Mouse (Mus musculus) midbrain, embryonic 15.5 days (tissue): Measurements from ENCODE around the gene Tent4a. TPM values are rescaled to one million over a fixed set of nuclear protein-coding genes. Genes with fewer than 3 reads are reported as not detected.

Source experiments
- ATAC-seq: fragments of 200-750 bp; cut with Nextera tagmentation; replicated peaks from 2 replicates; pipeline ENCODE4 v1.8.0; 2017; ENCODE audit warnings: moderate TSS enrichment
- H3K27ac ChIP-seq: fragments of 300-500 bp; sonication (generic); 2 replicates; pipeline ENCODE4 v1.5.1; 2015; ENCODE audit warnings: mild to moderate bottlenecking, inconsistent platforms
- H3K27me3 ChIP-seq: fragments of 300-500 bp; sonication (generic); replicated peaks from 2 replicates; pipeline ENCODE4 v1.6.1; 2015; ENCODE audit warnings: inconsistent platforms
- H3K36me3 ChIP-seq: fragments of 300-500 bp; sonication (generic); replicated peaks from 2 replicates; pipeline ENCODE4 v1.6.1; 2015; ENCODE audit warnings: inconsistent platforms
- H3K4me1 ChIP-seq: fragments of 300-500 bp; sonication (generic); 2 replicates; pipeline ENCODE4 v1.6.1; 2015; ENCODE audit warnings: inconsistent platforms
- H3K4me2 ChIP-seq: fragments of 300-500 bp; sonication (generic); 2 replicates; pipeline ENCODE4 v1.6.1; 2015; ENCODE audit warnings: inconsistent platforms, mild to moderate bottlenecking, moderate library complexity
- H3K4me3 ChIP-seq: fragments of 300-500 bp; sonication (generic); 2 replicates; pipeline ENCODE4 v1.5.1; 2015; ENCODE audit warnings: mild to moderate bottlenecking, inconsistent platforms
- H3K9ac ChIP-seq: fragments of 300-500 bp; sonication (generic); 2 replicates; pipeline ENCODE4 v1.6.1; 2015; ENCODE audit warnings: mild to moderate bottlenecking, inconsistent platforms
- H3K9me3 ChIP-seq: fragments of 300-500 bp; sonication (generic); 2 replicates; pipeline ENCODE4 v1.6.1; 2016; ENCODE audit warnings: inconsistent platforms
- WGBS: fragments of 180-500 bp; shearing (Covaris S2); methylation state at CpG from one replicate; pipeline ENCODE4 v1.1.7; 2015; ENCODE audit warnings: mixed read lengths; 5-methylcytosine and 5-hydroxymethylcytosine counted together
- polyA plus RNA-seq: library from polyadenylated mRNA; unstranded; fragments of >200 nt; fragmentation: Nextera tagmentation; extraction: Ambion mirVana; gene quantifications from 2 replicates; pipeline ENCODE4 v1.2.1, GENCODE M21; 2015

The Tent4a gene
- polyA plus RNA-seq, 1 experiment from 2014 or later = 7.6 TPM

DNA sequence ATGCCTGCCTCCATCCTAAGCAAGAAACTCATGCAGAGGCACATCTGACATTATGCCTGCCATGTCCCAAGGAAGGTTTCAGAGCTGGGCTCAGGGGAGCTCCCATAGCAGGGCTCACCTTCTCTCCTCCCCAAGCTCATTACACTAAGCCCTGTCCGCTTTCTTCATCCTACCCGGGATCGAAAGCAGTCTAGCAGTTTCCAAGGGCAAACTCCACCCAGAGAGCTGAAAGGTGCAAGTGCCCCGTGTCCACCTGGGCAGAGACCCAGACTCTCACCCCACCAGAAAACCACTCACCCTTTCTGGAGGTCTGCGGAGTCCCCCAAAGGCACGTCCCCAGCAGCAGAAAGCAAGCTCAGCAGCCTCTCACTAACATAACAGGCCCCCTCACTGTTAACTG lies 3.5 kb downstream of the Tent4a start:
- H3K9ac ChIP-seq = peak overlapping the region; percentile 7; the same call in 1 of the 2 replicates
- no peak for ATAC-seq
- H3K36me3 ChIP-seq = no peaks in the 10 kb centered on the region
- peaks cover 61% of the 10 kb centered on the region for H3K4me1 ChIP-seq
- no peak overlapping the region for H3K27ac ChIP-seq
- H3K9me3 ChIP-seq = no peaks in the 10 kb centered on the region
- peak overlapping the region; percentile 90 for H3K4me2 ChIP-seq
- 75% methylated on average over 6 of the region's 6 CpGs for WGBS
- H3K27me3 ChIP-seq = no peaks in the 10 kb centered on the region
- H3K4me3 ChIP-seq = peak overlapping the region; percentile 82

DNA sequence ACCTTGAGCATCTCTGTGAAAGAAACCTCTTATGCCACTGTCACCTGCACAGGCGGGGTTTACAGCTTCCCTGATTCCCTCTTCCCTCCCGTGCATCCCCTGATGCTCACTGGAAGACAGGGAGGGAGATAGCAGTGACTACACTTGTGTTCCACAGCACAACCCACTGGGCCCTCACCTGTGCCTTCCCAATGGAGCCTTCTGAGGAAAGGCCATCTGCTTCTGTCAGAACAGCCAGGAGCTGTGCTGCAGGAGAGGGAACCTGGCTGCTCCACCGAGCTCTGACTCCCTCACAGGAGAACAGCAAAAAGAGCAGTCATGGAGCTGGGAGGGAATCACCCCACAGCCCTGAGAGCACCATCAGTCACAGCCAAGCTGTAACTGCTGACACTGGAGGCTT lies 4.3 kb downstream of the Tent4a start:
- Histone ChIP-seq H3K9me3 (no peaks in the 10 kb centered on the region), H3K4me2 (peak overlapping the region; percentile 90), H3K9ac (no peak overlapping the region), H3K36me3 (no peaks in the 10 kb centered on the region), H3K27me3 (no peaks in the 10 kb centered on the region), H3K4me3 (no peak overlapping the region), H3K27ac (no peak overlapping the region), H3K4me1 (peaks cover 61% of the 10 kb centered on the region)
- no peak for ATAC-seq
- 80% methylated on average over 3 of the region's 3 CpGs for WGBS

DNA sequence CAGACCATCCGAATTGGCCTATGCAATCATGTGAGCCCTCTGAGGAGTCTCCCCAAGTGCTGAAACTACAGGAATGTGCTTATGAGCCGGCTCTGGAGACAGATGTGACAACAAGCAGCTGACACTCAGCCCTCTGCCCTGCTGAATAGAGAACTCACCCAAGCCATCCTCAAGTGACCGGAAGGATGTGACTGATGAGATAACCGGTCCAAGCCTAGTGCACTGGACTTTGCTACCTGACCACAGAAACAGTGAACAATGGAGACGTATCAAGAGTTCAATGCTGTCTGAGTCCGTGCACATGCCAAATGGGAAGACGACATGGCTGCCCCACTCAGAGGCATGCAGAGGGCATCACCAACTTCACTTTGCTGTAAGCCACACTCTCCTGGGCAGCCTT lies 5.9 kb downstream of the Tent4a start:
- no peaks in the 10 kb centered on the region for H3K27me3 ChIP-seq
- no peak overlapping the region for H3K4me3 ChIP-seq
- peaks cover 70% of the 10 kb centered on the region for H3K4me1 ChIP-seq
- no peaks in the 10 kb centered on the region for H3K9me3 ChIP-seq
- 83% methylated on average over 7 of the region's 7 CpGs for WGBS
- no peak overlapping the region for H3K27ac ChIP-seq
- ATAC-seq = no peak
- H3K36me3 ChIP-seq = no peaks in the 10 kb centered on the region
- no peak overlapping the region for H3K4me2 ChIP-seq
- H3K9ac ChIP-seq = no peak overlapping the region

DNA sequence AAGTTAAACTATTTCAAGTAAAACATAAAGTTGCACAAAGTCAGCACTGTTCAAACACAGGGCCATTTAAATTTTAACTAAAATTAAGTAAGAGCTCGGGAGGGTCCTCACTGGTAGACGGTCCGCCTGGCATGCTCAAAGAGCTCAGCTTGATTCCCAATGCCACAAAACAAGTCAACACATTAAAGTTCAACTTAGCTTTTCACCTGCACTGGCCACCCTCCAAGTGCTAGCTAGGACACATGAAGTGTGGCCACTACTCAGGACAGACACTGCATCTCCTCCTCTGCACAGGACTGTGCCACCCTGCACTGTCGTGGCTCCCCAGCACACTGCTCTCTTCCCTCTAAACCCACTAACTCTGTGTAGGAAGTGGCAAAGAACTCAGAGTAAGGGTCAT lies 8.6 kb downstream of the Tent4a start:
- H3K27me3 ChIP-seq = no peaks in the 10 kb centered on the region
- H3K4me2 ChIP-seq = no peak overlapping the region
- H3K9me3 ChIP-seq = no peaks in the 10 kb centered on the region
- no peaks in the 10 kb centered on the region for H3K36me3 ChIP-seq
- 51% methylated on average over 4 of the region's 4 CpGs for WGBS
- ATAC-seq = 0 out of 2 replicates have a peak, but pooled peaks have one; percentile 15
- no peak overlapping the region for H3K4me3 ChIP-seq
- peaks cover 67% of the 10 kb centered on the region for H3K4me1 ChIP-seq
- no peak overlapping the region for H3K27ac ChIP-seq
- H3K9ac ChIP-seq = no peak overlapping the region

DNA sequence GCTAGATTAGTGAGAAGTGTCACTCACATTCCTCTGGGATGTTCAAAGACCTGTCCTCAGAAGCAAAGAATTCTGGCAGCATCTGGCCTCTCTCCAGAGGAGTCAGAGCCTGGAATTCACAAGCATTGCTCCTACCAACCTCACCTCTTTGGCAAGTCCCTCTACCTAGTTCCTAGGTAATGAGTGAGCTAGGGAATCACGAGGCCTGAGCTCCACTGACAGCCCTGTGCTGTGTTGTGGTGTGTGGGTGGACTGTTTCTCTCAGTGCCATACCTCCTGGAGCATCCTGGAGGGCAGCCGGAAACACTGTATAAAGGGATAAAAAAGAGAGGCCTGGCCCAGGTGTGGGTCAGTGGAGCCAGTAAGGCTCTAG lies 10.3 kb downstream of the Tent4a start:
- H3K4me2 ChIP-seq = no peak overlapping the region
- peaks cover 61% of the 10 kb centered on the region for H3K4me1 ChIP-seq
- 68% methylated on average over 2 of the region's 2 CpGs for WGBS
- H3K27me3 ChIP-seq = no peaks in the 10 kb centered on the region
- H3K36me3 ChIP-seq = no peaks in the 10 kb centered on the region
- no peak overlapping the region for H3K9ac ChIP-seq
- no peak overlapping the region for H3K4me3 ChIP-seq
- no peak for ATAC-seq
- H3K27ac ChIP-seq = no peak overlapping the region
- no peaks in the 10 kb centered on the region for H3K9me3 ChIP-seq

DNA sequence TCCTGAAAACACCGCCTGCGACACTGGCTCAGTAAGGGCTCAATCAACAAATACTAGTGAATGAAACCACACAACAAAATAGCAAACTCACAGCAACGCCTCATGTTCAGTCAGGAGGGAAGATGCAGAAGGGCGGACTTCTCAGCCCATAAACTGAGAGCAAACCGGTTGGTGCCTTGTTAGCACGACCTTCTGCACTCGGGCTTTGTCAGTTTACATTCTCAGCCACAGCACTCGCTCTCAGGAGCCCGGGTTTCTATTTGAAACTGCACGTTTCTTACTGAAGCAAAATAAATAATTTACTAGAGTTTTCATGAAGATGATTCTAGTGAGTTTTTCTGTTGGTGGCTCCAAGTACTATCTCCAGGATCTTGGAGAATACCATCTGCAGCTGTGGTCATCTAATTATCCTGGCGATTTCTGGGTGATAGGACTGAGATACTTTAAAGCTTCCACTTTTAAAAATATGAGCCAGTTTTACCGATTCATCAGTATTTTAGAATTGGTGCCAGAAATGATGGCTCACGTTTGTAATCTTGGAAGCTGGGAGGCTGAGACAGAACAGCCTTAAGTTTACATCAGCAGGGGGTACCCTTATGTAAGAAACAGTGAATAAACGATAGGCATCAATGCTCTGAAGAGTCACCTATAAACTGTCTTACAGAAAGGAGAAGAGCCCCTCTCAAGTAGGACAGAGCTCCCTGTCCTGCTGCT lies 10.8 kb downstream of the Tent4a start:
- no peak for ATAC-seq
- H3K4me2 ChIP-seq = no peak overlapping the region
- no peak overlapping the region for H3K4me3 ChIP-seq
- 65% methylated on average over 14 of the region's 14 CpGs for WGBS
- H3K36me3 ChIP-seq = no peaks in the 10 kb centered on the region
- no peaks in the 10 kb centered on the region for H3K9me3 ChIP-seq
- no peaks in the 10 kb centered on the region for H3K27me3 ChIP-seq
- no peak overlapping the region for H3K27ac ChIP-seq
- no peak overlapping the region for H3K9ac ChIP-seq
- peaks cover 59% of the 10 kb centered on the region for H3K4me1 ChIP-seq

DNA sequence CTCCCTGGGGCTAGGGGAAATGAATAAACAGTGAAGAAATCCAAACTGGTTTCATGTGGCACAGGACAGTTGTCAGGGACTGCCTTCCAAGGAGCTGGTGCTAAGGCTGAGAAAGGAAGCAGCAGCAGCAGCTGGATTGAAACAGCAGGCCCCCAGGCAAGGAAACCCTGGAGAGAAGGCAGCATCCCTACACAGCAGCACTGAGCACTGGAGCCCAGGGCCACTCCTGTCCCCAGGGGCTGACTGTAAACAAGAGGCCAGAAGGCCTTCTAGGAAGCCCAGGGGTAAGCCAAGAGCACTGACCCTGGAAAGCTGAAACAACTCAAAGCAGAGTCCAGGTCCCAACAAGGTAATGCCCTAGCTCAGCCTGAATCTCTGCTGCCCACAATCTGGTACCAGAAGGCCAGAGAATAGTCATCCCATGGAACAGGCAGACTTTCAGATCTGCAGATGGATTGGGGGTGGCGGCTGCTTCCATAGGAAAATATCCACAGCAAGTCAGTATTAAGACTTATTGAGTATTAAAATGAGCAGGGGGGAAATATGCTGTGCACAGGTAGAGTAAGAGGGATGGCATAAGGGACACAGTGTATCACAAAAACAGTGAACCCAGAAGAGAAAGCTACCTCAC lies 12.1 kb downstream of the Tent4a start:
- no peak overlapping the region for H3K27ac ChIP-seq
- H3K9ac ChIP-seq = no peak overlapping the region
- H3K4me1 ChIP-seq = peaks cover 56% of the 10 kb centered on the region
- no peaks in the 10 kb centered on the region for H3K9me3 ChIP-seq
- WGBS = 97% methylated on average over 1 of the region's 1 CpGs
- no peaks in the 10 kb centered on the region for H3K36me3 ChIP-seq
- H3K27me3 ChIP-seq = no peaks in the 10 kb centered on the region
- no peak overlapping the region for H3K4me2 ChIP-seq
- ATAC-seq = no peak
- H3K4me3 ChIP-seq = no peak overlapping the region

DNA sequence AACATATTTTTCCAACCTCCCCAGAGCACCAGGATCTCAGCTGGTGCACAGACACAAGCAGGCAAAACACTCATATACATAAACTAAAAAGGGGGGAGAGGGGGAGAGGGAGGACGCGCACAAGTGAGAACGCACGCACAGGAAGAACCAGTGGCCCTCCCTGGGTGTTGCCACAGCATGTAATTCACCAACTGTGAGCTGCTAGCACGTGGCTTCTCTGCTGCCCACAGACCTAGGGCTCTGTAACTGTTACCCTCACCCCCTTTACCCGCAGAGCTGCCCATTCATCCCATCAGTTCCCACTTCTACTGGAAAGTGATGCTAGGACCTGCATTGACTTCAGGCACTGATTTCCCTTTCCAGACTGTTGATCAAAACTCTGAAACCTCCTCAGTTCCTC lies 15.3 kb downstream of the Tent4a start:
- Histone ChIP-seq H3K4me1 (peaks cover 32% of the 10 kb centered on the region), H3K9me3 (no peaks in the 10 kb centered on the region), H3K27me3 (no peaks in the 10 kb centered on the region), H3K36me3 (no peaks in the 10 kb centered on the region), H3K27ac (no peak overlapping the region), H3K4me3 (no peak overlapping the region), H3K4me2 (no peak overlapping the region), H3K9ac (no peak overlapping the region)
- no peak for ATAC-seq
- 77% methylated on average over 6 of the region's 6 CpGs for WGBS

DNA sequence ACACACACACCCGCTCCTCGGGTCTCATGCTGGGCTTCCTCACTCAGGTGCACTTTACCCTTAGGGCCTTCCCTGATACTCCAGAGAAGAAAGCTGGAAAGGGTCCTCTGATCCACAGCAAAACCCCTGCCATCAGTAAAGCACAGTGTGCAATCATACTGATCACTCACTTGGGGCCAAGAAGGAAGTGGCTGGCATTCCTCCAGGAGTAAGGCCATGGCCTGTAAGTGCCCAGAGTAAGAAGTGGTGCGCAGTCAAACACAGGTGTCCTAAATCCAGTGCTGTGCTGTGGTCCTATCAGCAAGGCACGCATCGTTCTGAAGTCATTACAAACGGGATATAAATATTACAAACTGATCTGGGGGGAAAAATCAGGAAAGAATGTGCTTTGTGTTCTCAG lies 17.0 kb downstream of the Tent4a start:
- no peak overlapping the region for H3K9ac ChIP-seq
- no peak overlapping the region for H3K4me3 ChIP-seq
- peaks cover 18% of the 10 kb centered on the region for H3K4me1 ChIP-seq
- 95% methylated on average over 6 of the region's 6 CpGs for WGBS
- no peak overlapping the region for H3K27ac ChIP-seq
- ATAC-seq = no peak
- no peaks in the 10 kb centered on the region for H3K9me3 ChIP-seq
- H3K27me3 ChIP-seq = no peaks in the 10 kb centered on the region
- no peak overlapping the region for H3K4me2 ChIP-seq
- no peaks in the 10 kb centered on the region; the same call in 1 of the 2 replicates for H3K36me3 ChIP-seq

DNA sequence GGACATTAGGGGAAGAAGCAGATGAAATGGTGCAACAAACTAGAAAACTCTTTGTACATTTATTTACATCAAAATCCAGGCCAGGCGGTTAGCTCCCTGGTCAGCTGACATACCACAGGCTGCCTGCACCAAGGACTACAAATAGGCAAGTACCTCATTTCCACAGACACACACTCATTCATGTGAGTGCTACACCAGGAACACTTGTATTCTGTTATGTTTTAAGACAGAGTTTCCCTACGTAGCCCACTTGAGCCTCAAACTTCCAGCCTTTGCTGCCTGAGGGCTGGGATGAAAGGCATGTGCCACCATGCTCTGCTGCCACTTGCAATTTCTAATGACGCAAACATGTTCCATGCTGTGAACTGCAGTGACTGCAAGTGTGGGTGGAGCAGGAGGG lies 19.3 kb downstream of the Tent4a start:
- Histone ChIP-seq H3K36me3 (peaks cover 7% of the 10 kb centered on the region; the same call in 1 of the 2 replicates), H3K4me2 (no peak overlapping the region), H3K4me1 (peaks cover 7% of the 10 kb centered on the region; the same call in 1 of the 2 replicates), H3K9me3 (no peaks in the 10 kb centered on the region), H3K27ac (no peak overlapping the region), H3K27me3 (no peaks in the 10 kb centered on the region), H3K9ac (no peak overlapping the region), H3K4me3 (no peak overlapping the region)
- no peak for ATAC-seq
- WGBS = 85% methylated on average over 3 of the region's 3 CpGs

DNA sequence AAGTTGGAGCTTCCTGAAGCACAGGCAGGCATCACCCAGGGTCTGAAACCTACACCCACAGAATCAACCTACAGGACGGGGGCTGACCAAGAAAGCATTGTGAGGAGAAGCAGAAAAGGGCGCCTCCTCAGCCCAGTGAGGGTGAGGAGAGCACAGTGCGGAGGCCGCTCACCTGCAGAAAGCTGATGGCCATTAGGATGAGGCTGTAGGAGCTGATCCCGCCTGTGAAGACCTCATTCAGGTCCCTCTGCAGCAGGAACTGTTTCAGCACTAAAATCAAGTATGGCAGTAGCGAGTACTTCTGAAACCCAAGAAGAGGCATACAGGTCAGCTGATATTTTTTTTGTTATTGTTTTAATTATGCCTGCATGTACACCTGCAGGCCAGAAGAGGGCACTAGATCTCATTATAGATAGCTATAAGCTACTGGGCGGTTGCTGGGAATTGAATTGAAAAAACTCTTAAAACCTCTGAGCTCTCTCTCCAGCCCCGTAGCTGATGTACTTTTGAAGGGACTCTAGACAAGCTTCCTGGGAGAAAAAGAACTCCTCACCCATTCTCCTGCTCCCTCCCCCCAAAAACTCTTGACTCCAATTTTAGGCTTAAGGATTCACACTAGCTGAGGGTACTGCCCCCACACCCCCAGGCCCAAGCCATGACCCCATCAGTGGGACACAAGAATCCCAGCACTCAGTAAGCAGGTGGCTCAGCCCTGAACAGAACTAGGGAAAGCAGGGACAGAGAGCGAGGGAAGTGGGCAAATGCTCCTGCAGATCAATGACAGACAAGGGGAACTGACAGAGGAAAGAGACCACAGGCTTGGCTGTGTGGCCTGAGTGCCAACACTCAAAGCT lies 24.8 kb downstream of the Tent4a start:
- Histone ChIP-seq H3K4me2 (no peak overlapping the region), H3K4me1 (no peaks in the 10 kb centered on the region; the same call in 1 of the 2 replicates), H3K27ac (no peak overlapping the region), H3K9me3 (no peaks in the 10 kb centered on the region), H3K4me3 (no peak overlapping the region), H3K9ac (no peak overlapping the region), H3K27me3 (no peaks in the 10 kb centered on the region), H3K36me3 (peaks cover 34% of the 10 kb centered on the region)
- 63% methylated on average over 9 of the region's 9 CpGs for WGBS
- ATAC-seq = peak; percentile 77

DNA sequence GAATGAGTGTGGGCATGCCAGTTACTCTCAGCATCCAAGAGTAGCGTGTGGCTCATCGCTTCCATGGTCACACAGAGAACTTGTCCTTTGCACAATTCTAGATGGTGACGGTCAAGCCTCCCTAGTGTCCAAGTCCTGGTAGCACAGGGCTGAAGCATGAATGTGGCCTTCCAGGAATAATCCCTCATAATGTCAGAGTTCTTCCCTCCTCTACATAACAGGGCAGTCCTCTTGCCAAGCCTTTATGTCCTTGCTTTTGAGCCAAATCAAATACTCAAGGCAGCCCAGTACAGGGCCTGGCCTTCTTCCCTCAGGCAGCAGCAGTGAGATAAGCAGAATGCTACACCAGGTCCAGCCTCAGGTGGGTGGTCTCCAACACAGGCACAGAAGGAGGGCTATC lies 26.8 kb downstream of the Tent4a start:
- peaks cover 50% of the 10 kb centered on the region for H3K36me3 ChIP-seq
- 97% methylated on average over 3 of the region's 3 CpGs for WGBS

More for the DNA sequence above, 26.8 kb downstream of the Tent4a start:
- no peaks in the 10 kb centered on the region for H3K9me3 ChIP-seq
- no peak overlapping the region for H3K4me3 ChIP-seq
- no peak overlapping the region for H3K9ac ChIP-seq
- no peak overlapping the region for H3K4me2 ChIP-seq
- no peak overlapping the region for H3K27ac ChIP-seq
- H3K4me1 ChIP-seq = no peaks in the 10 kb centered on the region; the same call in 1 of the 2 replicates
- ATAC-seq = no peak
- H3K27me3 ChIP-seq = no peaks in the 10 kb centered on the region
